Mouse (Mus musculus) granulocyte monocyte progenitor cell, adult 5-6 weeks (primary cell): ENCODE data around the gene Gm14496. TPM values are rescaled to one million over a fixed set of nuclear protein-coding genes. Genes with fewer than 3 reads are reported as not detected.
"Not testable (repeated sequence)": the region's sequence is repeated elsewhere in the genome, so short reads cannot be mapped to it uniquely, and the experiment has no call there.

Source experiments
- ATAC-seq: replicated peaks from 2 replicates; pipeline ENCODE4 v1.8.0; 2016; ENCODE audit warnings: mild to moderate bottlenecking, moderate TSS enrichment, inconsistent platforms; ENCODE audit not compliant: poor library complexity, severe bottlenecking
- total RNA-seq, 2 experiments: library from RNA; stranded (forward) in 1 of 2; stranded (reverse) in 1 of 2; fragments of 200-712, 200-1000 nt in 1 of 2; fragments of >200 nt in 1 of 2; fragmentation: Nextera tagmentation in 1 of 2; gene quantifications; 2 replicates each; pipeline ENCODE4 v1.2.3; 2014 to 2017

The Gm14496 gene
- total RNA-seq (2014; fragmentation: Nextera tagmentation): not detected in 2 replicates
- not detected in 2 replicates for total RNA-seq (2017)

DNA sequence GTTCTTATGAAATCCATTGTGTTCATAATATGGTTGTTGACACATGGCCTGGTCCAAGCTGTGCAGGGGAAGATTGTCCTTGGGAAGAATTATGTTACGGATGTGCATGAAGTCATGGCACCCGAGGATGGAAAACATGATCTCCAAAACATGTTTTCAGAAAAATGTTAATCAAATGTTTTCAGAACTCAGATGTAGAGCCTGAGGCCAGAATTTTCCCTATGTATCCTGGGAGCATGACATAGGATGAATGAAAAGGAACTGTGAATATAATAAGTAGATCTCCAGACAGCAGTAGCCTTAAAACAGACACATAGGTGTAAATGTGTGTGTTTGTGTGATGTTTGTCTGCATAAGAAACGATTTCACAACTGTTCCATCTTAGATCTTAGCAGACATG lies at the start of gene Gm14496:
TSS of gene Gm14496 (plus strand) at position 301 of the 400 bp plus-strand sequence.
- no peak for ATAC-seq

DNA sequence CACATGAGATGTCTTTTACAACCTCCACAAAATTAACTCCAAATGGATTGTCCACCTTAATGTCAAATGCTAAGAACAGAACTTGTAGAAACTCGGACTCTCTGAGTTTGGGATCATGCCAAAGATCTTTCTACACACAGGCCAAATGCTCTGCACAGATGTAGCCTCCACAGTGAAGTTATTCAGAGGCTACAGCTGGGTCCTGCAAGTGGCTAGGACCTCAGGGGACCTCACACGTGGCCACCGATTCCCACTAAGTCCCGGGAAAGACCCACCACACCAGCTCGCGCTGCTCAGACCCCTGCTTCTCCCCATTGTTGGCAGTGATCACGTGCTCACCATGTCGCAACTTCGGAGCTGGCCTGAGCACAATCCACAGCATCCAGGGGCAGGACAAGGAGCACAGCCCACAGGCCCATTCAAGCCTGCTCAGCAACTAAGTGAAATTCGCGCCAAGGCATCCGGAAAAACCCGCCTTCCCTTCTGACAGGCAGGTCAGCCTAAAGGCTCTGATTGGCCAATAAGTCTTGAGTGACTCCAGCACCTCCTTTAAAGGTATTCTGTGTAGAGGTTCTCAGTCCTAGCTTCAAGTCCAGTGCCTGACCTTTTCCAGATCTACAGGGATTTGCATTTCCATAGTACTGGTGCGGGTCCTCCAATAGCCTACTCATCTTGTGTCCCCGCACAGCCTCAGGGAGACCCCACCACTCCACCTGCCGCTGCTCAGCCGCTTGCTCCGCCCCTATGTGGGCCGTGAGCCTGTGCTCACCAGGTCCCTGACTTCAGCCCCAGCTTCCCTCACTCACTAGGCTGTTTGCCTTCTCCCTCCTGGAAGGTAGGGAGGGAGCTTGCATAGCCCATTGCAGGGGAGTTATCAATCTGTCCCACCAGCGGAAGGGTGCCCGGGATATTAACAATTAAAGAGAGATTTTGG lies 37.9 kb upstream of the Gm14496 start:
- ATAC-seq: not testable (repeated sequence)

- no peak for ATAC-seq
Observed at GRCm38 (mm10) chr2:181968395-181968794, 22.5 kb upstream of the Gm14496 start.

- no peak for ATAC-seq
Observed at GRCm38 (mm10) chr2:181969187-181969586, 21.7 kb upstream of the Gm14496 start.

DNA sequence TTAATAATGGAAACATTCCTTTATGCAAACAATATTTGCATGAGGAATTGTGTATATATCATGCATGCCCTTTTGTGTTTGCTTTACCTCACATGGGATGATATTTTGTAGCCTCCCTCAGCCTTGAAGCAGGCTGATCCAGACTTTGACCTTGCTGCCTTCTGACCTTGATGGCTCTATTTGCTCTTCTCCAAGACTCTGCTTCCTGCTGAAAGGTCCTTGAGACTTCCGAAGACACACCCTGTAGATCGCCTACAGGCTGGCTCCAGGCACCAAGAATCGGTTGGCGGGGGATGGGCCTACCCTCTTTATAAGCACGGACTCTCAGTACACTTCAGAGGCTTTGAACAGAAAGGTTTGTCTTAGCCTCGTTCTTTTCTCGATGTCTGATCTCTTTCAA lies 9.0 kb upstream of the Gm14496 start:
- ATAC-seq: not testable (repeated sequence)

Other genes with a start within 250 kb of the Gm14496 start
- gene Myt1, start 227.8 kb upstream of the Gm14496 start, total RNA-seq (2014; fragmentation: Nextera tagmentation): not detected in 2 replicates
- not detected in 2 replicates for gene Myt1, start 227.8 kb upstream of the Gm14496 start, total RNA-seq (2017)
- 14.4 and 20.2 TPM in 2 replicates for gene Pcmtd2, start 153.3 kb upstream of the Gm14496 start, total RNA-seq (2014; fragmentation: Nextera tagmentation)
- gene Pcmtd2, start 153.3 kb upstream of the Gm14496 start, total RNA-seq (2017): 15.9 and 18.3 TPM in 2 replicates
- gene Polr3k, start 126.8 kb upstream of the Gm14496 start, total RNA-seq (2014; fragmentation: Nextera tagmentation): 27.7 and 31.2 TPM in 2 replicates
- 21.8 and 31.1 TPM in 2 replicates for gene Polr3k, start 126.8 kb upstream of the Gm14496 start, total RNA-seq (2017)